Mouse (Mus musculus): ENCODE results near the gene Keap1. TPM values are rescaled to one million over a fixed set of nuclear protein-coding genes. Genes with fewer than 3 reads are reported as not detected.
A peak's percentile ranks its signal among the peaks of the same experiment; 100 is the strongest.
"Not testable (repeated sequence)": the region's sequence is repeated elsewhere in the genome, so short reads cannot be mapped to it uniquely, and the experiment has no call there.

Gene Keap1
- total RNA-seq, 4 experiments from 2014 or later, result 54.9 to 59.4 (median 57.4) TPM

GRCm38 (mm10) chr9:21233366-21233765 lies 5.8 kb downstream of the Keap1 start:
- DNase-seq (ENCODE audit: low spot score in 2 of 2), result no peak

GRCm38 (mm10) chr9:21232867-21233266 lies 6.3 kb downstream of the Keap1 start:
- no peak for DNase-seq (ENCODE audit: low spot score in 2 of 2)

GRCm38 (mm10) chr9:21231551-21231950 lies 7.6 kb downstream of the Keap1 start:
- no peak for DNase-seq (ENCODE audit: low spot score in 2 of 2)

GRCm38 (mm10) chr9:21227342-21227741 lies 11.8 kb downstream of the Keap1 start:
- no peak for DNase-seq (ENCODE audit: low spot score in 2 of 2)

GRCm38 (mm10) chr9:21225415-21225758 lies 13.8 kb downstream of the Keap1 start:
- DNase-seq (ENCODE audit: low spot score in 2 of 2), result no peak

- DNase-seq (ENCODE audit: low spot score in 2 of 2), result no peak
These were observed 14.4 kb downstream of the Keap1 start for GRCm38 (mm10) chr9:21224576-21225414.

- no peak for DNase-seq (ENCODE audit: low spot score in 2 of 2)
These were observed 15.3 kb downstream of the Keap1 start for GRCm38 (mm10) chr9:21223906-21224305.

GRCm38 (mm10) chr9:21223490-21223889 lies 15.7 kb downstream of the Keap1 start:
- DNase-seq (ENCODE audit: low spot score in 2 of 2), result not testable (repeated sequence)

GRCm38 (mm10) chr9:21221383-21221929 lies 17.7 kb downstream of the Keap1 start:
- DNase-seq (ENCODE audit: low spot score in 2 of 2), result no peak

GRCm38 (mm10) chr9:21220490-21221382 lies 18.4 kb downstream of the Keap1 start:
- peak; percentile 89 for DNase-seq (ENCODE audit: low spot score in 2 of 2)

- DNase-seq (ENCODE audit: low spot score in 2 of 2), result no peak
These were observed 19.3 kb downstream of the Keap1 start for GRCm38 (mm10) chr9:21219820-21220219.

GRCm38 (mm10) chr9:21216050-21216841 lies 22.9 kb downstream of the Keap1 start:
- no peak for DNase-seq (ENCODE audit: low spot score in 2 of 2)

- DNase-seq (ENCODE audit: low spot score in 2 of 2), result no peak
These were observed 25.5 kb downstream of the Keap1 start for GRCm38 (mm10) chr9:21213617-21214190.

GRCm38 (mm10) chr9:21211624-21212023 lies 27.5 kb downstream of the Keap1 start:
- DNase-seq (ENCODE audit: low spot score in 2 of 2), result no peak

- DNase-seq (ENCODE audit: low spot score in 2 of 2), result no peak
These were observed 28.3 kb downstream of the Keap1 start for GRCm38 (mm10) chr9:21210821-21211220.

GRCm38 (mm10) chr9:21208626-21209025 lies 30.5 kb downstream of the Keap1 start:
- DNase-seq (ENCODE audit: low spot score in 2 of 2), result no peak

- DNase-seq (ENCODE audit: low spot score in 2 of 2), result no peak
These were observed 32.3 kb downstream of the Keap1 start for GRCm38 (mm10) chr9:21206848-21207247.

GRCm38 (mm10) chr9:21204528-21205272 lies 34.5 kb downstream of the Keap1 start:
- no peak for DNase-seq (ENCODE audit: low spot score in 2 of 2)

GRCm38 (mm10) chr9:21204156-21204527 lies 35.0 kb downstream of the Keap1 start:
- DNase-seq (ENCODE audit: low spot score in 2 of 2), result no peak

GRCm38 (mm10) chr9:21198960-21199359 lies 40.2 kb downstream of the Keap1 start:
- no peak for DNase-seq (ENCODE audit: low spot score in 2 of 2)

Data from gastrocnemius, adult 8-10 months (tissue).